Mouse (Mus musculus): ENCODE measurements around the gene Dlgap1. TPM values are rescaled to one million over a fixed set of nuclear protein-coding genes. Genes with fewer than 3 reads are reported as not detected.
"Not testable (repeated sequence)": the region's sequence is repeated elsewhere in the genome, so short reads cannot be mapped to it uniquely, and the experiment has no call there.

The Dlgap1 gene
- total RNA-seq, 2 experiments from 2014 or later, result 0.05 to 0.22 TPM

GRCm38 (mm10) chr17:70828180-70828528, 859.3 kb downstream of the Dlgap1 start:
- Histone ChIP-seq H3K4me3 (no peak overlapping the region), H3K27ac (no peak overlapping the region)
- TF ChIP-seq CTCF (IDR thresholded peaks at IDR 0.05), result no peak
- no peak for DNase-seq
- intact Hi-C loops (cut with DNase I), result no loop called here

GRCm38 (mm10) chr17:70828569-70828968, 859.7 kb downstream of the Dlgap1 start:
- H3K27ac ChIP-seq, result no peak overlapping the region
- no peak for TF ChIP-seq CTCF (IDR thresholded peaks at IDR 0.05)
- intact Hi-C loops (cut with DNase I), result no loop called here
- H3K4me3 ChIP-seq, result no peak overlapping the region
- DNase-seq, result no peak

GRCm38 (mm10) chr17:70829217-70829616, 860.3 kb downstream of the Dlgap1 start:
- Histone ChIP-seq H3K27ac (no peak overlapping the region), H3K4me3 (no peak overlapping the region)
- intact Hi-C loops (cut with DNase I), result no loop called here
- TF ChIP-seq CTCF (IDR thresholded peaks at IDR 0.05), result no peak
- DNase-seq, result no peak

GRCm38 (mm10) chr17:70829943-70830715, 861.3 kb downstream of the Dlgap1 start:
- no peak for DNase-seq
- no peak overlapping the region for H3K4me3 ChIP-seq
- no peak overlapping the region for H3K27ac ChIP-seq
- intact Hi-C loops (cut with DNase I), result no loop called here
- no peak for TF ChIP-seq CTCF (IDR thresholded peaks at IDR 0.05)

- no peak overlapping the region for H3K4me3 ChIP-seq
- intact Hi-C loops (cut with DNase I), result no loop called here
Measured at GRCm38 (mm10) chr17:70831591-70831990, 862.7 kb downstream of the Dlgap1 start.

GRCm38 (mm10) chr17:70832544-70832943, 863.7 kb downstream of the Dlgap1 start:
- H3K27ac ChIP-seq, result no peak overlapping the region
- intact Hi-C loops (cut with DNase I), result no loop called here
- TF ChIP-seq CTCF (IDR thresholded peaks at IDR 0.05), result no peak
- DNase-seq, result peak; percentile 60
- H3K4me3 ChIP-seq, result no peak overlapping the region

More at GRCm38 (mm10) chr17:70831591-70831990, 862.7 kb downstream of the Dlgap1 start:
- no peak overlapping the region for H3K27ac ChIP-seq
- no peak for DNase-seq
- no peak for TF ChIP-seq CTCF (IDR thresholded peaks at IDR 0.05)

- peak overlapping the region; percentile 75 for H3K27ac ChIP-seq
- intact Hi-C loops (cut with DNase I), result no loop called here
- DNase-seq, result peak; percentile 51
- peak; percentile 8; the same call in 1 of the 2 replicates for TF ChIP-seq CTCF (IDR thresholded peaks at IDR 0.05)
- H3K4me3 ChIP-seq, result peak overlapping the region; percentile 68
Measured at GRCm38 (mm10) chr17:70834430-70834965, 865.6 kb downstream of the Dlgap1 start.

GRCm38 (mm10) chr17:70835071-70835790, 866.4 kb downstream of the Dlgap1 start:
- Histone ChIP-seq H3K27ac (peak overlapping the region; percentile 75), H3K4me3 (peak overlapping the region; percentile 68)
- no peak for TF ChIP-seq CTCF (IDR thresholded peaks at IDR 0.05)
- intact Hi-C loops (cut with DNase I), result no loop called here
- no peak for DNase-seq

- H3K27ac ChIP-seq, result no peak overlapping the region
- intact Hi-C loops (cut with DNase I), result no loop called here
- no peak overlapping the region for H3K4me3 ChIP-seq
- no peak for DNase-seq
- TF ChIP-seq CTCF (IDR thresholded peaks at IDR 0.05), result no peak
Measured at GRCm38 (mm10) chr17:70836820-70837219, 867.9 kb downstream of the Dlgap1 start.

- intact Hi-C loops (cut with DNase I); H3K27ac ChIP-seq; DNase-seq: not testable (repeated sequence)
Measured at GRCm38 (mm10) chr17:70837474-70837873, 868.6 kb downstream of the Dlgap1 start.

GRCm38 (mm10) chr17:70838031-70838430, 869.2 kb downstream of the Dlgap1 start:
- H3K4me3 ChIP-seq, result no peak overlapping the region
- no peak overlapping the region for H3K27ac ChIP-seq
- TF ChIP-seq CTCF (IDR thresholded peaks at IDR 0.05), result no peak
- intact Hi-C loops (cut with DNase I), result no loop called here
- no peak for DNase-seq

More at GRCm38 (mm10) chr17:70837474-70837873, 868.6 kb downstream of the Dlgap1 start:
- not testable (repeated sequence) for H3K4me3 ChIP-seq

GRCm38 (mm10) chr17:70838533-70838932, 869.7 kb downstream of the Dlgap1 start:
- Histone ChIP-seq H3K27ac (no peak overlapping the region), H3K4me3 (no peak overlapping the region)
- intact Hi-C loops (cut with DNase I), result no loop called here
- no peak for DNase-seq
- TF ChIP-seq CTCF (IDR thresholded peaks at IDR 0.05), result no peak

GRCm38 (mm10) chr17:70843252-70843651, 874.4 kb downstream of the Dlgap1 start:
- Histone ChIP-seq H3K27ac (no peak overlapping the region), H3K4me3 (no peak overlapping the region)
- TF ChIP-seq CTCF (IDR thresholded peaks at IDR 0.05), result no peak
- DNase-seq, result no peak
- intact Hi-C loops (cut with DNase I), result no loop called here

Data from gastrocnemius, adult 2 months (tissue).